Mouse (Mus musculus) lung, adult 2 months (tissue): ENCODE results near the gene Wdpcp.

Experiments
- CTCF ChIP-seq: fragments of 200-500 bp; IDR thresholded peaks from 2 replicates; pipeline ENCODE4 v1.5.1; 2011; ENCODE audit warnings: mild to moderate bottlenecking, low read length, control low read depth; ENCODE audit not compliant: insufficient read depth
- POLR2A ChIP-seq: fragments of 200-500 bp; IDR thresholded peaks from 2 replicates; pipeline ENCODE4 v1.6.1; 2011; ENCODE audit warnings: low read depth, mild to moderate bottlenecking, control low read depth, low read length, borderline replicate concordance; ENCODE audit errors: extremely low read depth

DNA sequence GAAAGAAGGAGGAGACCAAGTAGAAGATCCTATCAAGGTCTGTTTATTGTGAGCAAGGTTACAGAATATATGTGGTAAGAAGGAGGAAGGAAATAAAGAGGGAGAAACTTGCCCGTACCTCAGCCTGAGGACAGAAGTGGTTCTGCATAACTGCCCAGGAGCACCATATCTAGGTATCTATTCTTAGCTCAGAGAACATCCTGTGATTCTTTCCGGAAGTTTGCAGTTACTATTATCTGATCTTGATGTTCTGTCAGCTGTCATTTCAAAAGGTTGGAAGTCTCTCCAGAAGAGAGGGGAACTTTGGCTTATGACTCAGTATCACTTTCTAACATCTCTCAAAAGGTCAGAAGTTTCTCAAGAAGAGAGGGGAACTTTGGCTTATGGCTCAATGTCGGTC lies 216.8 kb downstream of the Wdpcp start:
- TF ChIP-seq CTCF: no peak
- TF ChIP-seq POLR2A: no peak
